Mouse (Mus musculus) kidney, adult 2 months (tissue): ENCODE results near the gene Fam243.

Source experiments
- CTCF ChIP-seq: fragments of 200-500 bp; conservative IDR thresholded peaks from 2 replicates; pipeline ENCODE4 v1.5.1; 2011; ENCODE audit warnings: low read depth, mild to moderate bottlenecking, control low read depth, low read length, moderate library complexity, mixed read lengths; ENCODE audit not compliant: insufficient read depth, insufficient read length
- POLR2A ChIP-seq: fragments of 200-500 bp; IDR thresholded peaks from one replicate; pipeline ENCODE4 v1.6.1; 2011; ENCODE audit warnings: low read depth, low read length, control low read depth

- TF ChIP-seq POLR2A (no peak), CTCF (no peak)
Observed at GRCm38 (mm10) chr16:92359229-92359628, 38.0 kb upstream of the Fam243 start, which contains the start of gene Kcne1.
